ENCODE assay signal across 11 mouse cellular contexts in genomic region chr16:18896429-18896828, GRCm38 (mm10). TPM values are rescaled to one million over a fixed set of nuclear protein-coding genes. Genes with fewer than 3 reads are reported as not detected.
DNase-seq lines count a peak whose midpoint lies in the region; ATAC-seq lines count a peak whose summit lies in the region.
"Had no signal": no experiment of that assay in that cellular context is flagged by ENCODE, and none has a peak within 500 bp of the region (broad histone marks: within the 10 kb centered on the region; RNA-seq: fewer than 3 reads in every experiment).

No protein-coding gene starts in this region.

- H3K27me3 ChIP-seq in midbrain, embryonic 11.5 days (ENCODE audit: control insufficient read depth, insufficient read depth, low read length) = no peaks in the 10 kb centered on the region
- H3K27me3 ChIP-seq in midbrain, embryonic 10.5 days (ENCODE audit: low read depth, poor library complexity, severe bottlenecking) = no peaks in the 10 kb centered on the region
- H3K27me3 ChIP-seq: limb, embryonic 15.5 days; neural tube, embryonic 12.5 days had no signal

- no peak for ATAC-seq in midbrain, embryonic 11.5 days (ENCODE audit: low FRiP score)
- no peak for ATAC-seq in monocyte, adult 5-6 weeks (replicated peaks; ENCODE audit: insufficient number of reproducible peaks, low FRiP score, low TSS enrichment, poor library complexity, severe bottlenecking)

- H3K4me2 ChIP-seq in midbrain, embryonic 11.5 days = no peak overlapping the region
- H3K4me2 ChIP-seq: limb, embryonic 15.5 days; neural tube, embryonic 12.5 days had no signal

- H3K4me1 ChIP-seq in midbrain, embryonic 11.5 days (ENCODE audit: control insufficient read depth, insufficient read depth, low read length) = no peaks in the 10 kb centered on the region
- no peaks in the 10 kb centered on the region for H3K4me1 ChIP-seq in midbrain, embryonic 10.5 days
- H3K4me1 ChIP-seq: limb, embryonic 15.5 days; neural tube, embryonic 12.5 days had no signal

- H3K9ac ChIP-seq in midbrain, embryonic 11.5 days (ENCODE audit: low read length) = no peak overlapping the region
- H3K9ac ChIP-seq: limb, embryonic 15.5 days; neural tube, embryonic 12.5 days had no signal

- no peak overlapping the region for H3K27ac ChIP-seq in midbrain, embryonic 11.5 days (ENCODE audit: low read depth, low read length)
- no peak overlapping the region for H3K27ac ChIP-seq in midbrain, embryonic 10.5 days (replicated peaks)
- H3K27ac ChIP-seq: limb, embryonic 15.5 days; neural tube, embryonic 12.5 days had no signal

- intact Hi-C loops in heart, postnatal 10 days (cut with DNase I) = no loop called here

- peak; percentile 8 for DNase-seq in adrenal gland, adult 2 months
- DNase-seq in adrenal gland, adult 8-10 months = no peak
- DNase-seq in midbrain, embryonic 11.5 days (ENCODE audit: low spot score, missing footprints) = peak; percentile 28
- no peak for DNase-seq in midbrain, embryonic 10.5 days (ENCODE audit: low spot score)
- peak; percentile 50 to 59 for DNase-seq in heart, postnatal 10 days
- DNase-seq in spleen, postnatal 36 days (ENCODE audit: low spot score in 2 of 2) = peak; percentile 27 to 61
- no peak for DNase-seq in kidney, adult 18-20 months
- DNase-seq: kidney, adult 2 months had no signal

- WGBS in midbrain, embryonic 11.5 days = 92% methylated on average over 10 of the region's 10 CpGs
- WGBS in midbrain, embryonic 10.5 days = 92% methylated on average over 10 of the region's 10 CpGs

- H3K36me3 ChIP-seq in midbrain, embryonic 11.5 days (ENCODE audit: control insufficient read depth, insufficient read depth, low read length) = peaks cover 10% of the 10 kb centered on the region
- peaks cover 69% of the 10 kb centered on the region for H3K36me3 ChIP-seq in midbrain, embryonic 10.5 days

- H3K9me3 ChIP-seq in midbrain, embryonic 11.5 days (ENCODE audit: control insufficient read depth, low read length) = no peaks in the 10 kb centered on the region
- H3K9me3 ChIP-seq in midbrain, embryonic 10.5 days (replicated peaks) = no peaks in the 10 kb centered on the region
- H3K9me3 ChIP-seq: limb, embryonic 15.5 days; neural tube, embryonic 12.5 days had no signal

- no peak overlapping the region for H3K4me3 ChIP-seq in midbrain, embryonic 11.5 days (ENCODE audit: low read depth, low read length)
- no peak overlapping the region for H3K4me3 ChIP-seq in midbrain, embryonic 10.5 days
- H3K4me3 ChIP-seq: limb, embryonic 15.5 days; neural tube, embryonic 12.5 days had no signal

RNA-seq across cellular contexts. Expression of gene Hira, which starts 19.6 kb away (rescaled TPM):
- 10 to 100 TPM; 33.0 to 37.9 TPM for total RNA-seq in adrenal gland, adult 2 months (2021)
- 43.3 and 49.6 TPM in 2 replicates for polyA plus RNA-seq in adrenal gland, adult 2 months (2012; rRNA removed)
- 10 to 100 TPM; 31.8 to 59.1 (median 39.6) TPM for total RNA-seq in adrenal gland, adult 8-10 months (2022)
- polyA plus RNA-seq in midbrain, embryonic 11.5 days (2014; fragmentation: Nextera tagmentation; extraction: Ambion mirVana) = 14.7 and 16.7 TPM in 2 replicates
- 21.2 and 24.8 TPM in 2 replicates for polyA plus RNA-seq in midbrain, embryonic 10.5 days (2016; fragmentation: Nextera tagmentation; extraction: Ambion mirVana)
- total RNA-seq in heart, postnatal 10 days (2021) = 10 to 100 TPM; 34.3 to 35.7 TPM
- total RNA-seq in monocyte, adult 5-6 weeks (2017) = 23.1 to 52.8 TPM (median 34.3 TPM) in 3 replicates

RNA-seq across cellular contexts. Expression of gene Mrpl40, which starts 19.8 kb away (rescaled TPM):
- 10 to 100 TPM; 60.9 to 61.2 TPM for total RNA-seq in adrenal gland, adult 2 months (2021)
- 9.0 TPM in 2 replicates for polyA plus RNA-seq in adrenal gland, adult 2 months (2012; rRNA removed)
- total RNA-seq in adrenal gland, adult 8-10 months (2022) = 10 to 100 TPM; 42.0 to 53.2 (median 48.0) TPM
- 86.4 and 92.8 TPM in 2 replicates for polyA plus RNA-seq in midbrain, embryonic 11.5 days (2014; fragmentation: Nextera tagmentation; extraction: Ambion mirVana)
- polyA plus RNA-seq in midbrain, embryonic 10.5 days (2016; fragmentation: Nextera tagmentation; extraction: Ambion mirVana) = 126 and 136 TPM in 2 replicates
- 10 to 100 TPM; 57.0 to 60.1 TPM for total RNA-seq in heart, postnatal 10 days (2021)
- 46.0 to 91.3 TPM (median 63.6 TPM) in 3 replicates for total RNA-seq in monocyte, adult 5-6 weeks (2017)

Comparison
In these comparisons a context has a peak if more than half of its experiments do, and no peak if none do; other contexts are left out.
1. DNase-seq: peak in adrenal gland, adult 2 months (single experiment), midbrain, embryonic 11.5 days (single experiment), heart, postnatal 10 days (2 of 2) and spleen, postnatal 36 days (2 of 2); none in adrenal gland, adult 8-10 months (single experiment), midbrain, embryonic 10.5 days (single experiment) and kidney, adult 18-20 months (single experiment).